Mouse (Mus musculus) limb, embryonic 14.5 days (tissue): ENCODE measurements around the gene Usp50. TPM values are rescaled to one million over a fixed set of nuclear protein-coding genes. Genes with fewer than 3 reads are reported as not detected.

Experiments
- ATAC-seq: fragments of 200-750 bp; cut with Nextera tagmentation; 2 replicates; pipeline ENCODE4 v1.8.0; 2017; ENCODE audit warnings: low read depth, moderate number of reproducible peaks, moderate TSS enrichment; ENCODE audit not compliant: low FRiP score
- DNase-seq: peaks from one replicate; pipeline ENCODE4 v3.0.0-alpha.2; 2015; ENCODE audit warnings: low spot score
- H3K27ac ChIP-seq: fragments of 300-500 bp; sonication (generic); replicated peaks from 2 replicates; pipeline ENCODE4 v1.5.1; 2014; ENCODE audit warnings: low read depth, mild to moderate bottlenecking, low read length, moderate library complexity, mixed read lengths
- H3K27me3 ChIP-seq: fragments of 300-500 bp; sonication (generic); 2 replicates; pipeline ENCODE4 v1.6.1; 2014; ENCODE audit warnings: low read length, mixed read lengths; ENCODE audit not compliant: control insufficient read depth, insufficient read depth
- H3K36me3 ChIP-seq: fragments of 300-500 bp; sonication (generic); 2 replicates; pipeline ENCODE4 v1.6.1; 2014; ENCODE audit warnings: mild to moderate bottlenecking, low read length, moderate library complexity, mixed read lengths; ENCODE audit not compliant: control insufficient read depth, insufficient read depth
- H3K4me1 ChIP-seq: fragments of 300-500 bp; sonication (generic); 2 replicates; pipeline ENCODE4 v1.6.1; 2014; ENCODE audit warnings: antibody characterized with exemption, low read length, mixed read lengths; ENCODE audit not compliant: control insufficient read depth, insufficient read depth
- H3K4me2 ChIP-seq: fragments of 300-500 bp; sonication (generic); replicated peaks from 2 replicates; pipeline ENCODE4 v1.6.1; 2014; ENCODE audit warnings: low read depth, mild to moderate bottlenecking, low read length, moderate library complexity; ENCODE audit not compliant: severe bottlenecking
- H3K4me3 ChIP-seq: fragments of 300-500 bp; sonication (generic); replicated peaks from 2 replicates; pipeline ENCODE4 v1.5.1; 2014; ENCODE audit warnings: low read length
- H3K9ac ChIP-seq: fragments of 300-500 bp; sonication (generic); 2 replicates; pipeline ENCODE4 v1.6.1; 2014; ENCODE audit warnings: mild to moderate bottlenecking, low read depth, low read length, moderate library complexity; ENCODE audit not compliant: severe bottlenecking
- H3K9me3 ChIP-seq: fragments of 300-500 bp; sonication (generic); 2 replicates; pipeline ENCODE4 v1.6.1; 2016; ENCODE audit warnings: low read length; ENCODE audit not compliant: control insufficient read depth
- POLR2A ChIP-seq: fragments of 200-500 bp; IDR thresholded peaks from 2 replicates; pipeline ENCODE4 v1.8.0; 2012; ENCODE audit warnings: inconsistent platforms, mild to moderate bottlenecking, moderate library complexity, borderline replicate concordance; ENCODE audit not compliant: insufficient read depth, insufficient read length; ENCODE audit errors: extremely low read depth
- WGBS: fragments of 180-500 bp; shearing (Covaris S2); extraction: QIAGEN DNeasy Blood & Tissue Kit; methylation state at CpG from one replicate; pipeline ENCODE4 v1.1.7; 2014; 5-methylcytosine and 5-hydroxymethylcytosine counted together
- polyA plus RNA-seq, 2 experiments: library from polyadenylated mRNA; depleted of rRNA in 1 of 2; stranded (reverse) in 1 of 2; unstranded in 1 of 2; fragments of >200 nt; fragmentation: Nextera tagmentation in 1 of 2; extraction: Ambion mirVana in 1 of 2; gene quantifications; 2 replicates each; pipeline versions ENCODE4 v1.2.1 to v1.2.3; 2012 to 2014

The Usp50 gene
- polyA plus RNA-seq, 2 experiments: 1.2 to 3.0 TPM

DNA sequence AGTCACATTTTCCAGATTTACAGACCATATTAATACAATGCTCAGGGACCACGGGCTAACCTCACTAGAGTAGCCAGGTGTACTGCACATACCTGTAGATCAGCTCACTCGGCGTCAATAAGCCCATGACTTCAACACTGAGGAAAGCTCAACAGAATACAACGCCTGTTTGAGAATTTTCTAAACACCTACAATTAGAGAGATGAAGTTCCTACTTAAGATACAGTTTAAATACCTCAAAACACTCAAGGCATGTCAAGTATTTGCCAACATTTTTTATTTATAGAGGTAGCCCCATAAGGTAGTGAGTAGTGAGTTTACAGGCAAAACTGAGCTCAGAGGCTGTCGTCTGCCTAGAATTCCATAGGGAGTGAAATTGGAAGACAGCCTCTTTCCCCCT, 39.9 kb downstream of the Usp50 start:
- Histone ChIP-seq H3K27me3 (no peaks in the 10 kb centered on the region), H3K9me3 (no peaks in the 10 kb centered on the region), H3K4me1 (no peaks in the 10 kb centered on the region), H3K4me3 (no peak overlapping the region), H3K9ac (no peak overlapping the region), H3K4me2 (no peak overlapping the region), H3K27ac (no peak overlapping the region), H3K36me3 (peaks cover 75% of the 10 kb centered on the region)
- no peak for TF ChIP-seq POLR2A
- DNase-seq (no peak), ATAC-seq (no peak)
- 77% methylated on average over 5 of the region's 5 CpGs for WGBS

DNA sequence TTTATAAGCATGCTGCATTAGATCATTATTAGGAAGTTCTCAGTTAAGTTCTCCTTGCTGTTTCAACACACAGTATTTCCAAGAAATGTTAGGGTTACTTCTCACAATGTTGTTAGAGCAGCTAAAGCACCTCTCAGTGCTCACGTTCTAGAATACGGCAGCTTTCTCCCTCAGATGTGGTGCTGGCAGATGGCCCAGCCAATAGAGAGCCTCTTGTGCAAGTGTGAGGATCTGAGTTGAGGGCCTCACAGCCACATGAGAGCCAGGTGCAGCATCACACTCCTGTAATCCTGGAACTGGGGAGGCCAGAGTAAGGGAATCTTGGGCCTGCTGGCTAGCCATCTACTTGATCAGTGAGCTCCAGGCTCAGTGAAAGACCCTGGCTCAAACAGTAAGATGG, 43.0 kb downstream of the Usp50 start:
- H3K9me3 ChIP-seq: no peaks in the 10 kb centered on the region
- ATAC-seq (no peak), DNase-seq (no peak)
- no peak overlapping the region for H3K4me2 ChIP-seq
- H3K4me3 ChIP-seq: no peak overlapping the region
- no peak for TF ChIP-seq POLR2A
- no peak overlapping the region for H3K27ac ChIP-seq
- no peak overlapping the region for H3K9ac ChIP-seq
- H3K27me3 ChIP-seq: no peaks in the 10 kb centered on the region
- H3K4me1 ChIP-seq: no peaks in the 10 kb centered on the region
- peaks cover 68% of the 10 kb centered on the region for H3K36me3 ChIP-seq
- 70% methylated on average over 2 of the region's 2 CpGs for WGBS

DNA sequence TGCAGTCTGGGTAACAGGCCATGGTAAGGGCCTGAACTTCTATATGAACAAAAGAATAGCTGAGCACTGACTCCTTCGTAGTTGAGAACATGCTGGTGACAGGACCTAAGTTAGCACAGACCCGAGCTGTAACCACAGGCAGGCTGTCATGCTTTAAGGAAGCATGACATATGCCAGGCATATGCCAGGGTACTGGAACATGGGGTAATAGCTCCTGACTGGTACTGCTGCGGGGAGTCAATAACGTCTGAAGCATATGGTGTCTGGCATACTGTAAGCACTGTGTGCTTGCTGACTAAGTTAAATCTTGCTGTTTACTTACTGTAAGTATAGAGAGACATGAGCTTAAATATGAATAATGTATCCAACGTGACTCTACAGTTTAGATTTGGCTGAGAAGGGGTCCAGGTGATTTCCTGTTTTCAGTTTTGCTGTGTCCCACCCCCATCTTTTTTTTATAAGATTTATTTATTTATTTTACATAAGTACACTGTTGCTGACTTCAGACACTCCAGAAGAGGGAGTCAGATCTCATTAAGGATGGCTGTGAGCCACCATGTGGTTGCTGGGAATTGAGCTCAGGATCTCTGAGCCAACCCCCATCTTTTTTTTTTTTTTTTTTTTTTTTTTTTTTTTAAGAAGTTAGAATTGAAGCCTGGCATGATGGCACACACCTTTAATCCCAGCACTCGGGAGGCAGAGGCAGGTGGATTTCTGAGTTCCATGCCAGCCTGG, 47.8 kb downstream of the Usp50 start:
- Histone ChIP-seq H3K4me1 (no peaks in the 10 kb centered on the region), H3K27ac (no peak overlapping the region), H3K9me3 (no peaks in the 10 kb centered on the region), H3K27me3 (no peaks in the 10 kb centered on the region), H3K4me2 (no peak overlapping the region), H3K36me3 (peaks cover 79% of the 10 kb centered on the region), H3K9ac (no peak overlapping the region), H3K4me3 (no peak overlapping the region)
- whole genome bisulfite sequencing: 84% methylated on average over 6 of the region's 6 CpGs
- DNase-seq: no peak
- no peak for TF ChIP-seq POLR2A
- ATAC-seq: no peak

DNA sequence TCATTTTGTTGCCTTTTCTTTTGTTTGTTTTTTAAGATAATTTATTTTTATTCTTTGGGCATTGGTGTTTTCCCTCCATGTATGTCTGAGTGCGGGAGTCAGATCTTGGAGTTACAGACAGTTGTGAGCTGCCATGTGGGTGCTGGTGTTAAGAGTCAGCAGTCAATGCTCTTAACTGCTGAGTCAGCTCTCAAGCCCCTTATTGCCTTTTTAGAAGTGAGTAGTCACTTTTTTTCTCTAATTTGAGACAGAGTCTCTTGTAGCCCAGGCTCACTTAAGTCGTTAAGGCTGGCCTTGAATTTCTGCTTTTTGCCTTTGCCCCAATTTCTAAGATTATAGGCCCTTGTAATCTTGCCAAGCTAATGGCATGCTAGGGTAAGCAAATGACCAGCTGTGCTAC, 52.8 kb downstream of the Usp50 start:
- no peaks in the 10 kb centered on the region for H3K27me3 ChIP-seq
- H3K4me1 ChIP-seq: no peaks in the 10 kb centered on the region
- no peak overlapping the region for H3K4me3 ChIP-seq
- no peak overlapping the region for H3K9ac ChIP-seq
- H3K4me2 ChIP-seq: no peak overlapping the region
- no peaks in the 10 kb centered on the region for H3K9me3 ChIP-seq
- no peak overlapping the region for H3K27ac ChIP-seq
- ATAC-seq (no peak), DNase-seq (no peak)
- WGBS: 81% methylated on average over 2 of the region's 2 CpGs
- TF ChIP-seq POLR2A: no peak
- H3K36me3 ChIP-seq: peaks cover 77% of the 10 kb centered on the region

DNA sequence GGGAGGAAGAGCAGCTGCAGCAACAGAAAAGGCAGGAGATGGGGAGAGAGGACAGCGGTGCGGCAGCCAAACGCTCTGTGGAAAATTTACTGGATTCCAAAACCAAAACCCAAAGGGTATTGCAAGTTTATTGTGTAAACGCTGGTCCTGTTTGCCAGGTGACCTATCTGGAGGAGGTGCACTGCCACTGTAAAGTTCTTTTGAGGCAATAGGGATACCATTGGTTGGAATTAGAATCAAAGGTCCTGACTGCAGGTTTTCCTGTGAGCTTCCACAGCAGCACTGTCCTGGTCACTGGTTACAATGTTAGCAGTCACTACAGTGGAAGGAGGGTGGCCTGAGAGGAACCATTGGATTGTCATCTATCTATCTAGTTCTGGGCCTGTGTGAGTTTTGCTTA, 54.1 kb downstream of the Usp50 start:
- peaks cover 65% of the 10 kb centered on the region for H3K36me3 ChIP-seq
- ATAC-seq (no peak), DNase-seq (no peak)
- H3K9ac ChIP-seq: no peak overlapping the region
- 97% methylated on average over 4 of the region's 4 CpGs for WGBS
- no peaks in the 10 kb centered on the region for H3K27me3 ChIP-seq
- TF ChIP-seq POLR2A: no peak
- H3K9me3 ChIP-seq: no peaks in the 10 kb centered on the region
- no peak overlapping the region for H3K4me3 ChIP-seq
- no peak overlapping the region for H3K27ac ChIP-seq
- no peak overlapping the region for H3K4me2 ChIP-seq
- no peaks in the 10 kb centered on the region for H3K4me1 ChIP-seq

GRCm38 (mm10) chr2:126712950-126713349, 70.3 kb downstream of the Usp50 start:
- Histone ChIP-seq H3K4me2 (no peak overlapping the region), H3K9ac (no peak overlapping the region), H3K36me3 (peaks cover 5% of the 10 kb centered on the region; the same call in 1 of the 2 replicates), H3K9me3 (no peaks in the 10 kb centered on the region), H3K4me1 (peaks cover 3% of the 10 kb centered on the region; the same call in 1 of the 2 replicates), H3K4me3 (no peak overlapping the region), H3K27ac (no peak overlapping the region), H3K27me3 (no peaks in the 10 kb centered on the region)
- no peak for DNase-seq
- TF ChIP-seq POLR2A: no peak
- no peak for ATAC-seq
